Mouse (Mus musculus) mature B cell (primary cell): ENCODE measurements around the gene H2-Q6.
"Not testable (repeated sequence)": the region's sequence is repeated elsewhere in the genome, so short reads cannot be mapped to it uniquely, and the experiment has no call there.

ENCODE experiments used
- in situ Hi-C: fragments of 300-500 bp; cut with MboI; formaldehyde crosslinking; loops from 2 replicates; pipeline ENCODE4 v1.14.3; 2019

H2-Q6 gene

GRCm38 (mm10) chr17:35434836-35435235 lies 10.2 kb downstream of the H2-Q6 start:
- in situ Hi-C loops: not testable (repeated sequence)

DNA sequence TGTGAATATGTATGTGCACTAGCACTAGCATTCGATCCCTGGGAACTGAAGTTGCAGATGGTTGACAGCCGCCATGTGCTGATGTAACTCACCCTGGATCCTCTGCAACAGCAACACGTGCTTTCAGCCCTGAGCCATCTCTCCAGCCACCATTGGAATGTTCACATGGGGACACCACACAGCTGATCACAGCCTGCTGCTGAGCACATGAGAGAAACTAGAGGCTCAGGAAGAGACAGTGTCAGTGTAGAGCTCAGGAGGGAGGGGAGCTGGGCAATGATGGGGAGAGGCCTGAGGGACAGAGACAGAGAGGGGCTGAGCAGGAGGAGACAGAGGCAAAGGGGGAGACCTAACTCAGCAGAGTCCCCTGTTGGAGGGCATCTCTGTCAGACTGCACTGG lies 10.9 kb downstream of the H2-Q6 start:
- in situ Hi-C loops: not testable (repeated sequence)

GRCm38 (mm10) chr17:35437386-35437936 lies 12.8 kb downstream of the H2-Q6 start:
- in situ Hi-C loops: not testable (repeated sequence)

- in situ Hi-C loops: not testable (repeated sequence)
Measured at GRCm38 (mm10) chr17:35438395-35438794, 13.7 kb downstream of the H2-Q6 start.

GRCm38 (mm10) chr17:35438885-35439284 lies 14.2 kb downstream of the H2-Q6 start, which contains the start of gene H2-Q7:
H2-Q7 (plus strand) TSS chr17:35439155.
- in situ Hi-C loops: not testable (repeated sequence)

- in situ Hi-C loops: not testable (repeated sequence)
Measured at GRCm38 (mm10) chr17:35439295-35439747, 14.7 kb downstream of the H2-Q6 start.

GRCm38 (mm10) chr17:35439925-35440645 lies 15.4 kb downstream of the H2-Q6 start:
- in situ Hi-C loops: not testable (repeated sequence)

DNA sequence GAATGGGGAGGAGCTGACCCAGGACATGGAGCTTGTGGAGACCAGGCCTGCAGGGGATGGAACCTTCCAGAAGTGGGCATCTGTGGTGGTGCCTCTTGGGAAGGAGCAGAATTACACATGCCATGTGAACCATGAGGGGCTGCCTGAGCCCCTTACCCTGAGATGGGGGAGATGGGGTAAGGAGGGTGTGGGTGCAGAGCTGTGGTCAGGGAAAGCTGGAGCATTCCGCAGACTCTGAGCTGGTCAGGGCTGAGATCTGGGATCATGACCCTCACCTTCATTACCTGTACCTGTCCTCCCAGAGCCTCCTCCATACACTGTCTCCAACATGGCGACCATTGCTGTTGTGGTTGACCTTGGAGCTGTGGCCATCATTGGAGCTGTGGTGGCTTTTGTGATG lies 17.7 kb downstream of the H2-Q6 start:
- in situ Hi-C loops: not testable (repeated sequence)

DNA sequence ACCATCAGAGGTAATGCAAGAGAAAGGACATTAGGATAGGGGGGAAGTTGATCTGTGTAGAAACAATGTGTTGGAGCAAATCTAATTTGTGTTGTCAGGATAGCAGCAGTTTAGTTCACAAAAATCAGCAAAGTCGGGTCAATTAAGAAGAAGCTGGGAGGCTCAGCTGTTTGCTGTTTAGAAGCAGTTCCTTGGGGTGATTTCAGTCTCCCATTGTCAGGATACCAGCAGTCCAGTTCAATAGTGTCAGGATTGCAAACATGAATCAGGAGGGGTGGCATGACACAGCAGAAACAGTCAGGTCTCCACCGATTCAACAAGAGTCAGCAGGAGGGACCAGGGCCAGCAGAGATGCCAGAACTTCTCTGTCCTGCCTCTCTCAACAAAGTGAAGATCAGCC lies 19.9 kb downstream of the H2-Q6 start:
- in situ Hi-C loops: not testable (repeated sequence)

- in situ Hi-C loops: not testable (repeated sequence)
Measured at GRCm38 (mm10) chr17:35458247-35458646, 33.6 kb downstream of the H2-Q6 start.

- in situ Hi-C loops: not testable (repeated sequence)
Measured at GRCm38 (mm10) chr17:35460513-35461341, 36.1 kb downstream of the H2-Q6 start.

DNA sequence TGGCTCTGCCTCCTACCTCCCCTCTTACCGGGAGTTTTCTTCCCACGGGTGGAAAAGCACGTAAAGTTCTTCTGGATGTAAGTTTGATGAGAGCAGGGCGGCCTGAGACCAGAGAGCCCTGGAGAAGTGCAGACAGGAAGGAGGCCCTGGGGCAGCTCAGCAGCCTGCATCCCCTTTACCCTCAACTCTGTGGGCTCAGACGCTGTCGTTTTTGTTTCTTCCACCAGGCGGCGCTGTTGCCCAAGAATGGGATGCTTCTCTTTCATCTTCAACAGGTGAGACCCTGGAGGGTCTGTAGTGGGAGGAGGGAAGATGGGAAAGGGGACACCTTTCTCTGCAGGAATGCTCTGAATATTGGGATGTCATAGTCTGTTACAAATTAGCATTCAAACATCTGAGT lies 41.0 kb downstream of the H2-Q6 start:
- in situ Hi-C loops: not testable (repeated sequence)

- in situ Hi-C loops: not testable (repeated sequence)
Measured at GRCm38 (mm10) chr17:35468936-35469335, 44.3 kb downstream of the H2-Q6 start.

GRCm38 (mm10) chr17:35469842-35470751 lies 45.4 kb downstream of the H2-Q6 start, which contains the start of gene H2-Q10:
H2-Q10 (plus strand) TSS chr17:35470089.
- in situ Hi-C loops: no loop called here
